Mouse (Mus musculus) forebrain, embryonic 14.5 days (tissue): ENCODE data around the gene 4933430I17Rik. TPM values are rescaled to one million over a fixed set of nuclear protein-coding genes. Genes with fewer than 3 reads are reported as not detected.
A peak's percentile ranks its signal among the peaks of the same experiment; 100 is the strongest.
"Not testable (repeated sequence)": the region's sequence is repeated elsewhere in the genome, so short reads cannot be mapped to it uniquely, and the experiment has no call there.

ENCODE experiments used
- ATAC-seq: fragments of 200-750 bp; cut with Nextera tagmentation; 2 replicates; pipeline ENCODE4 v1.8.0; 2017; ENCODE audit warnings: mild to moderate bottlenecking, moderate library complexity
- DNase-seq: peaks from one replicate; pipeline ENCODE4 v3.0.0-alpha.2; 2015; ENCODE audit warnings: low spot score
- H3K27ac ChIP-seq: fragments of 300-500 bp; sonication (generic); 2 replicates; pipeline ENCODE4 v1.5.1; 2014; ENCODE audit warnings: low read depth, mild to moderate bottlenecking, control low read depth, low read length, moderate library complexity
- H3K27me3 ChIP-seq: fragments of 300-500 bp; sonication (generic); replicated peaks from 2 replicates; pipeline ENCODE4 v1.6.1; 2014; ENCODE audit warnings: low read length, control low read depth, mixed read lengths; ENCODE audit not compliant: control insufficient read depth, insufficient read depth
- H3K36me3 ChIP-seq: fragments of 300-500 bp; sonication (generic); 2 replicates; pipeline ENCODE4 v1.6.1; 2014; ENCODE audit warnings: low read length, control low read depth; ENCODE audit not compliant: control insufficient read depth, insufficient read depth
- H3K4me1 ChIP-seq: fragments of 300-500 bp; sonication (generic); 2 replicates; pipeline ENCODE4 v1.6.1; 2014; ENCODE audit warnings: antibody characterized with exemption, low read length, control low read depth; ENCODE audit not compliant: control insufficient read depth, insufficient read depth
- H3K4me2 ChIP-seq: fragments of 300-500 bp; sonication (generic); 2 replicates; pipeline ENCODE4 v1.6.1; 2014; ENCODE audit warnings: mild to moderate bottlenecking, control low read depth, low read length
- H3K4me3 ChIP-seq: fragments of 300-500 bp; sonication (generic); 2 replicates; pipeline ENCODE4 v1.5.1; 2014; ENCODE audit warnings: low read depth, low read length, control low read depth
- H3K9ac ChIP-seq: fragments of 300-500 bp; sonication (generic); 2 replicates; pipeline ENCODE4 v1.6.1; 2014; ENCODE audit warnings: mild to moderate bottlenecking, low read length, control low read depth, moderate library complexity
- H3K9me3 ChIP-seq: fragments of 300-500 bp; sonication (generic); replicated peaks from 2 replicates; pipeline ENCODE4 v1.6.1; 2016; ENCODE audit warnings: low read length, control low read depth, mixed read lengths; ENCODE audit not compliant: control insufficient read depth
- WGBS: fragments of 180-500 bp; shearing (Covaris S2); extraction: QIAGEN DNeasy Blood & Tissue Kit; methylation state at CpG from one replicate; pipeline ENCODE4 v1.1.7; 2014; 5-methylcytosine and 5-hydroxymethylcytosine counted together
- polyA plus RNA-seq: library from polyadenylated mRNA; unstranded; fragments of >200 nt; fragmentation: Nextera tagmentation; extraction: Ambion mirVana; gene quantifications from 2 replicates; pipeline ENCODE4 v1.2.1, GENCODE M21; 2014

The 4933430I17Rik gene
- polyA plus RNA-seq, result 0.95 and 0.97 TPM in 2 replicates

DNA sequence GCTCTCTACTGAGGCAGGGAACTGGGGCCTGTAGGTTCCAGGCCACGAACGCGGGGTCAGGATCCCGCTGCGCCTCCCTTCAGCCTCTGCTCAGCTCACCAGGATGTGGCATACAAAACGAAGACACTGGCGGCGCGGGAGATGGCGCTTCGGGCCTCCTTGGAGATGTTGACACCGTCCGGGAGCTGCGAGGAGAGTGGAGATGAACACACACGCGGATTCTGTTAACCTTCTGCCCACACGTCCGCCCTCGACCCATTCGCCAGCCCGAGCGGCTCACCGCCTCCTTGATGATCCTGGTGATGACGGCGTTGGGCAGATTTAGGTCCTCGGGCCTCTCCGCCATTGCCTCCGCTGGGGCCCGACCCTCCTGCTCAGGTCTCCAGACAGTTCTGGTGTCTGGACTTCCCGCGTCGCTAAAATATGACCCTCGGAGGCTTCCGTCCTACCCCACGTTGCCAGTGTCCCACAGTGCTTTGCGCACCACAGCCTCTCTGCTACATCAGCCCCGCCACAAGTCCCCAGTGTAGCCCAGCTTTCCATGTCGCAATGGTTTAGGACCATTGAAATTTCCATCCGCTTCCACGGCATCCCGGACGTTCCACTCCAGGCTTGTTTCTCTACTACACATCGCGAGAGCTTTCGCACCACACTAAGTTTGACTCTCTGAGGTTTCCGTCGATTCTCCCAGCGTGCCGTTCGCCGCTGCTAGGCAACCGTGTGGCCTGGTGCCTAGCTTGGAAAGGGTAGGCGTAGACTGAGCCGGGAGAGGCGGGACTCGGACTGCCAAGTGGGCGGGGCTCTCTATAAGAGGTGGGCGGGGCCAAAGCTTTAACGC, at the start of gene 4933430I17Rik, which contains the start of gene Pole3:
Gene 4933430I17Rik (plus strand): TSS at position 719 of the 838 bp plus-strand sequence.
Gene Pole3 (minus strand): TSS at position 418 of the 838 bp plus-strand sequence.
- DNase-seq (peak; percentile 99), ATAC-seq (peak; percentile 98)
- Histone ChIP-seq H3K9ac (peak within 1 kb of the TSS; percentile 83), H3K4me2 (peak within 1 kb of the TSS; percentile 89), H3K4me3 (peak within 1 kb of the TSS; percentile 67), H3K4me1 (peaks cover 7% of the 10 kb centered on the region), H3K36me3 (peaks cover 10% of the 10 kb centered on the region), H3K27ac (peak within 1 kb of the TSS; percentile 94), H3K27me3 (no peaks in the 10 kb centered on the region), H3K9me3 (no peaks in the 10 kb centered on the region)
- WGBS, result under 1% methylated on average over 59 of the region's 59 CpGs

DNA sequence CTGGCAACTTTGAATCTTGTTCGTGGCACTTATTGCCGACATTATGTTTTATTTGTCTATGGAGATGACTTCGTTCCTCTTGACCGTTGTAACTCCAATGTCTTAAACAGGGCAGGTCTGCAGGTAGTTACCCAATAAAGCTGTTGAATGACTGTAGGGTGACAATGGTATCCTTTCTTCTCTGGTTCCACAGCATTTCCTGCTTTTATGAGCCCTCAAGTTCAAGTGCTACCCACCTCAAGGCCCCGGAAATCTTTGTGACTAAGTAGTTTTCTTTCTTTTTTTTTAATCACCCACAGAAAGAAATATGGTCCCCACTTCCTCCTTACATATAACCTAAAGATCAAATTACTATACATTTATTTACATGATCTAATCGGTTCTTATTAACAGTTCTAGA, 49.4 kb upstream of the 4933430I17Rik start:
- Histone ChIP-seq H3K4me2 (no peak overlapping the region), H3K9ac (no peak overlapping the region), H3K27ac (no peak overlapping the region), H3K36me3 (no peaks in the 10 kb centered on the region), H3K27me3 (peaks cover 15% of the 10 kb centered on the region; the same call in 1 of the 2 replicates), H3K4me1 (no peaks in the 10 kb centered on the region), H3K4me3 (no peak overlapping the region), H3K9me3 (no peaks in the 10 kb centered on the region)
- DNase-seq (no peak), ATAC-seq (no peak)
- WGBS, result 93% methylated on average over 6 of the region's 6 CpGs

DNA sequence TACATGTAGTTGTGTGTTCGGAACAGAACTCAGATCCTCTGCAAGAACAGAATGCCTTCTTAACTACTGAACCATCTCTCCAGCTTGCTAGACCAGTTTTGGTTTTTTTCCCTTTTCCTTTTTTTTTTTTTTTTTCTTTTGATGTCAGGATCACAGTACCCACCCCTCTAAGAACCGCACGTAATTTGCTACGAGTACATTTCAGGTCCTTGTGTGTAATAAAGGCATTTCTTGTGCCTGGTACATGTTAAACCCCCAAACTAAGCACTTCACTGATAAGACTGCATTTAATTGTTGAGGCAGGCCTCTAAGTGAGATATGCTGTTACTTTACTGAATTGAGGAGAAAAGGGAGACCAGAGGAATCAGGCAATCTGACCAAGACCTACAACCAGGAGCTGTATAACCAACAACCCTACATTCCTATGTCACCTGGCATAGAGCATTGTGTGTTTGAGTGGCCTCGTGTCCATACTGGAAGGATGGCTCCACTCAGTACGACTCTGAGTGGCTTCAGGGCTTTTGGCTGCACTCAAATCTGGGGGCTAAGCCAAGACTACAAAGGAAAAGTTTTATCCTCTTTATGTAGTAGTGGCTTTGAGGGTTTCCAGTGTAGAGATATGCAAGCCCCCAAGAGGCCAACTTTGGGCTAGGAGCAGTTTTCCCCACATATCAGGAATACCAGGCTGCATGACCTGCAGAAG, 47.5 kb upstream of the 4933430I17Rik start:
- Histone ChIP-seq H3K9me3 (no peaks in the 10 kb centered on the region), H3K4me2 (no peak overlapping the region), H3K4me1 (no peaks in the 10 kb centered on the region), H3K27ac (no peak overlapping the region), H3K36me3 (no peaks in the 10 kb centered on the region), H3K4me3 (no peak overlapping the region), H3K27me3 (peaks cover 17% of the 10 kb centered on the region; the same call in 1 of the 2 replicates), H3K9ac (no peak overlapping the region)
- WGBS, result 89% methylated on average over 6 of the region's 6 CpGs
- ATAC-seq (no peak), DNase-seq (no peak)

DNA sequence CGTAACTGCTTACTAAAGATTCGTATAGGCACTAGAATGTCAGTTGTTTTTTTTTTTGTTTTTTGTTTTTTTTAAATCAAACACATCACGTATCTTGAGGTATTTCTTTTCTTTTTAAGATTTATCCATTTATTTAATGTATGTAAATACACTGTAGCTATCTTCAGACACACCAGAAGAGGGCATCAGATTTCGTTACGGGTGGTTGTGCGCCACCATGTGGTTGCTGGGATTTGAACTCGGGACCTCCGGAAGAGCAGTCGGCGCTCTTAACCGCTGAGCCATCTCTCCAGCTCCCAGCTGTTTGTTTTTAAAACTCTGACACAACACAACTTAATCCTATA, 45.6 kb upstream of the 4933430I17Rik start:
- WGBS, result 12% methylated on average over 11 of the region's 11 CpGs
- DNase-seq, H3K9ac ChIP-seq, H3K4me1 ChIP-seq, H3K27ac ChIP-seq, H3K9me3 ChIP-seq, H3K36me3 ChIP-seq, ATAC-seq: not testable (repeated sequence)
- peaks cover 19% of the 10 kb centered on the region; the same call in 1 of the 2 replicates for H3K27me3 ChIP-seq
- peak overlapping the region; percentile 63 for H3K4me2 ChIP-seq
- H3K4me3 ChIP-seq, result peak overlapping the region; percentile 33

DNA sequence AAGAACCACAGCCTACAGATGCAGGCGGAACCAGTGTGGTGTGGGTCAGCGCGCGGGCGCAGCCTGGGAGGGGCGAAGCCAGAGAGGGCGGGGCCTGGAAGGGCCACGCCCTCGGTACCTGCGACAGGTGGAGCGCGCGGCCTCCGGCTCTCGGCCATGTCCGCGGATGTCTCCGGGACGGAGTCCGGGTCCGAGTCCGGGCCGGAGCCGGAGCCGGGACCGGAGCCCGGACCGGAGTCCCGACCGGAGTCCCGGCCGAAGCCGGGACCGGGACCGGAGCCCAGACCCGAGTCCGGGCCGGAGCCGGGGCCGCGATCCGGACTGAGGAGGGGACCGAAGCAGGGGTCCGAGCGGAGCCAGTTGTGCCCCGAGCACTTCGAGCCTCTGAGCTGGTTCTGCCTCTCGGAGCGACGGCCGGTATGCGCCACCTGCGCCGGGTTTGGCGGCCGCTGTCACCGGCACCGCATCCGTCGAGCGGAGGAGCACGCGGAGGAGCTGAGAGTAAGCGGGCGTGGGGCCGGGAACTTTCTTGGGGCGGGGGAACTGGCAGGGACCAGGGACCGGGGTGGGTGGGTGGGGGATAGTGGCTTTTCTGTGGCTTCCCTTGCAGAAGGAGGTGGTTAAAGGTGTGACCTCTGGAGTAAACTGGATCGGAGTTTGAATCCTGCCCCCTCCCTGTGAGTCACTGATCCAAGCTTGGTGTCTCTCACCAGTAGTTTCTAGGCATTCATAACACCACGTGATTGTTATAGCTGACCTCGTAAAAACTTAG, 45.0 kb upstream of the 4933430I17Rik start, which contains the start of gene Bspry:
Gene Bspry (plus strand): TSS at position 117 of the 772 bp plus-strand sequence.
- peaks cover 19% of the 10 kb centered on the region; the same call in 1 of the 2 replicates for H3K27me3 ChIP-seq
- no peak for DNase-seq
- 1% methylated on average over 70 of the region's 71 CpGs for WGBS

DNA sequence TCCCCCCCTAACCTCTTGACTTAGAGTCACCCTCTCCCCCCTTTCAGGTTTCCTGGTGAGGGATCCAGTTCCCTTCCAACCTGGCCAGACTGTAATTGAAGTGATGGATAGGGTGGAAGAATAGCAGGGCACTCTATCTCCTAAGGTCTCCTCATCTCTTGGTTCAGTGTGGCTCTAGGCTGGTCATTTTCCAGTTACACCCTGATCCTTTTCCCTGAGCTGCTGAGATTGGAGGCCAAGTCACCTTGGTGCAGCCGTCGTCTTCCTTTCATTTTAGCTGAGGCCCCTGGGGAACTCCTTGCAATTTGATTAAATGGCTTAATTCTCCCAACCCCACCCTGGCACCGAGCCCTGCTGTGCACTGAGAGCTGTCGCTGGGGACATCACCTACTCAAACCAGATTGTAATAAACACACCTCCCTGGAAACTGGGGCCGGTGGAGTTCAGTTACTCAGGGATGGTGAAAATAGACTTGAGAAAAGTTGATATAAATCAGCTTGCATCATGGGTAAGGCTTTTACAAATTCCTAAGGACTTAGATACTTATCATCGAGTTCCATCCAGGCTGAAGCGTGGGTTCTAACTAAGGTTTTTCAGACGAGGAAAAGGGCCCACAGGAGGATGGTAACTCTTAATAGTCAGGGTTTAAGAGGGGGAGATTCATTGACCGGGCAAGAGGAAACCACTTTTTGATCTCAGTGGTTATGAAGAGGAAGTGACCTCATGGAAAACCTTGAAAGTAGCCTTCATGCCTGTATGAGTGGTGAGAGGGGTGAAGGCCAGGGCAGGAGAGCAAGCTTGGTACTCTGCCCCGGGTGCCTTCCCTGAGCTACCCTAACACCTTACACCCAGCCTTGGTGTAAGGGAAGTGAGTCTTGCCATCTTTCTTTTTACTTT, 44.2 kb upstream of the 4933430I17Rik start:
- Histone ChIP-seq H3K4me1 (no peaks in the 10 kb centered on the region), H3K4me2 (no peak overlapping the region), H3K4me3 (no peak overlapping the region), H3K27me3 (peaks cover 19% of the 10 kb centered on the region; the same call in 1 of the 2 replicates), H3K9ac (no peak overlapping the region), H3K9me3 (no peaks in the 10 kb centered on the region), H3K27ac (no peak overlapping the region), H3K36me3 (no peaks in the 10 kb centered on the region)
- DNase-seq (no peak), ATAC-seq (0 out of 2 replicates have a peak, but pooled peaks have one; percentile 20)
- WGBS, result 49% methylated on average over 10 of the region's 10 CpGs

More for the DNA sequence above, 45.0 kb upstream of the 4933430I17Rik start, which contains the start of gene Bspry:
- peak within 1 kb of the TSS; percentile 63 for H3K4me2 ChIP-seq
- H3K36me3 ChIP-seq, result no peaks in the 10 kb centered on the region
- H3K9me3 ChIP-seq, result no peaks in the 10 kb centered on the region
- peak; percentile 73 for ATAC-seq
- peak within 1 kb of the TSS; percentile 33 for H3K4me3 ChIP-seq
- H3K9ac ChIP-seq, result no peak within 1 kb of the TSS
- H3K4me1 ChIP-seq, result no peaks in the 10 kb centered on the region
- H3K27ac ChIP-seq, result no peak within 1 kb of the TSS

DNA sequence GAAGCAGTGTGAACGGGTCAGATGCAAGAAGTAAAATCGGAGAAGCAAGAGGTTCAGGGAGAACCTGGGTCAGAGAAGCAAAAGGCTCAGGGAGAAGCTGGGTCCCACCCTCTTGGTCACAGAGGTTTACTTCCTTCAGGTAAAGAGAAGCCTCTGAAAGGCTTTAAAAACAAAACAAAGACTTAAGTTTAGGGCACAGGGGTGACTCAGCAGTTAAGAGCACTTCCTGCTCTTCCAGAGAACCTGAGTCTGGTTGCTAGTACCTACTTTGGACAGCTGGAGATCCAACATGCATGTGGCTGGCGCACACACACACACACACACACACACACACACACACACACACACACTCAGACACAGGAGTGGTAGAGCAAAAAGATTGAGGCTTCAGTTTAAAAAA, 40.2 kb upstream of the 4933430I17Rik start:
- no peak overlapping the region for H3K4me3 ChIP-seq
- 90% methylated on average over 3 of the region's 3 CpGs for WGBS
- no peak overlapping the region for H3K9ac ChIP-seq
- H3K9me3 ChIP-seq, result no peaks in the 10 kb centered on the region
- no peak overlapping the region for H3K27ac ChIP-seq
- peaks cover 7% of the 10 kb centered on the region; the same call in 1 of the 2 replicates for H3K27me3 ChIP-seq
- no peak overlapping the region for H3K4me2 ChIP-seq
- H3K36me3 ChIP-seq, result no peaks in the 10 kb centered on the region
- DNase-seq (no peak), ATAC-seq (no peak)
- no peaks in the 10 kb centered on the region for H3K4me1 ChIP-seq
